ENCODE assay signal across 8 mouse cellular contexts in genomic region chr3:115714671-115715651, GRCm38 (mm10). TPM values are rescaled to one million over a fixed set of nuclear protein-coding genes. Genes with fewer than 3 reads are reported as not detected.
DNase-seq lines count a peak whose midpoint lies in the region; ATAC-seq and TF ChIP-seq lines count a peak whose summit lies in the region.

S1pr1 (minus strand) TSS chr3:115715072.

- H3K4me1 ChIP-seq in embryonic facial prominence, embryonic 10.5 days: peaks cover 23% of the 10 kb centered on the region
- H3K4me1 ChIP-seq in intestine, postnatal 0 days (replicated peaks; ENCODE audit: control insufficient read depth, insufficient read depth, low read length): no peaks in the 10 kb centered on the region
- no peaks in the 10 kb centered on the region for H3K4me1 ChIP-seq in limb, embryonic 11.5 days (ENCODE audit: control insufficient read depth, insufficient read depth, low read length)
- H3K4me1 ChIP-seq in midbrain, embryonic 13.5 days (replicated peaks): peaks cover 27% of the 10 kb centered on the region
- peaks cover 9% of the 10 kb centered on the region; the same call in 1 of the 2 replicates for H3K4me1 ChIP-seq in spleen, adult 2 months (ENCODE audit: control insufficient read depth, insufficient read depth, insufficient read length)

- peak; percentile 87 for TF ChIP-seq POLR2A in spleen, adult 2 months (IDR thresholded peaks at IDR 0.05; ENCODE audit: low read depth, low read length)

- WGBS in embryonic facial prominence, embryonic 10.5 days: under 1% methylated on average over 51 of the region's 51 CpGs
- 3% methylated on average over 51 of the region's 51 CpGs for WGBS in intestine, postnatal 0 days
- under 1% methylated on average over 51 of the region's 51 CpGs for WGBS in limb, embryonic 11.5 days
- whole genome bisulfite sequencing in midbrain, embryonic 13.5 days: under 1% methylated on average over 51 of the region's 51 CpGs
- 1% methylated on average over 51 of the region's 51 CpGs for WGBS in spleen, adult 2 months

- H3K4me3 ChIP-seq in embryonic facial prominence, embryonic 10.5 days: peak within 1 kb of the TSS; percentile 70
- H3K4me3 ChIP-seq in intestine, postnatal 0 days (ENCODE audit: low read depth, low read length): peak within 1 kb of the TSS; percentile 53
- H3K4me3 ChIP-seq in limb, embryonic 11.5 days (ENCODE audit: low read depth, low read length): peak within 1 kb of the TSS; percentile 49
- peak within 1 kb of the TSS; percentile 57 for H3K4me3 ChIP-seq in midbrain, embryonic 13.5 days (replicated peaks)
- peak within 1 kb of the TSS; percentile 91 for H3K4me3 ChIP-seq in spleen, adult 2 months (ENCODE audit: extremely low read depth, insufficient read depth, insufficient read length)

- peak within 1 kb of the TSS; percentile 91 for H3K27ac ChIP-seq in embryonic facial prominence, embryonic 10.5 days (replicated peaks)
- H3K27ac ChIP-seq in intestine, postnatal 0 days (ENCODE audit: low read depth, low read length): 0 out of 2 replicates have a peak within 1 kb of the TSS, but pooled peaks have one; percentile 11
- H3K27ac ChIP-seq in limb, embryonic 11.5 days (replicated peaks; ENCODE audit: low read depth, low read length): peak within 1 kb of the TSS; percentile 77
- H3K27ac ChIP-seq in midbrain, embryonic 13.5 days: peak within 1 kb of the TSS; percentile 52
- H3K27ac ChIP-seq in spleen, adult 2 months (ENCODE audit: insufficient read depth, low read length): peak within 1 kb of the TSS; percentile 99

- peaks cover 10% of the 10 kb centered on the region; the same call in 1 of the 2 replicates for H3K36me3 ChIP-seq in embryonic facial prominence, embryonic 10.5 days (replicated peaks)
- no peaks in the 10 kb centered on the region for H3K36me3 ChIP-seq in intestine, postnatal 0 days (ENCODE audit: control insufficient read depth, insufficient read depth)
- no peaks in the 10 kb centered on the region; the same call in 1 of the 2 replicates for H3K36me3 ChIP-seq in limb, embryonic 11.5 days (ENCODE audit: control insufficient read depth, insufficient read depth, low read length)
- H3K36me3 ChIP-seq in midbrain, embryonic 13.5 days: 0 out of 2 replicates have a peak, but pooled peaks cover 6% of the 10 kb centered on the region
- H3K36me3 ChIP-seq in spleen, adult 2 months (ENCODE audit: control insufficient read depth, insufficient read depth, low read length): peaks cover 19% of the 10 kb centered on the region

- no peaks in the 10 kb centered on the region for H3K9me3 ChIP-seq in embryonic facial prominence, embryonic 10.5 days
- no peaks in the 10 kb centered on the region for H3K9me3 ChIP-seq in intestine, postnatal 0 days (ENCODE audit: control insufficient read depth)
- H3K9me3 ChIP-seq in limb, embryonic 11.5 days (ENCODE audit: control insufficient read depth, low read length): no peaks in the 10 kb centered on the region
- H3K9me3 ChIP-seq in midbrain, embryonic 13.5 days: no peaks in the 10 kb centered on the region

- peak within 1 kb of the TSS; percentile 87 for H3K4me2 ChIP-seq in intestine, postnatal 0 days (replicated peaks; ENCODE audit: low read depth)
- H3K4me2 ChIP-seq in limb, embryonic 11.5 days (ENCODE audit: low read depth, severe bottlenecking): peak within 1 kb of the TSS; percentile 90
- peak within 1 kb of the TSS; percentile 88 for H3K4me2 ChIP-seq in midbrain, embryonic 13.5 days (replicated peaks)

- H3K27me3 ChIP-seq in embryonic facial prominence, embryonic 10.5 days (replicated peaks; ENCODE audit: low read depth, poor library complexity, severe bottlenecking): peaks cover 10% of the 10 kb centered on the region
- H3K27me3 ChIP-seq in intestine, postnatal 0 days (replicated peaks; ENCODE audit: control insufficient read depth, insufficient read depth, low read length): no peaks in the 10 kb centered on the region
- no peaks in the 10 kb centered on the region for H3K27me3 ChIP-seq in limb, embryonic 11.5 days (ENCODE audit: control insufficient read depth, insufficient read depth, low read length)
- peaks cover 6% of the 10 kb centered on the region; the same call in 1 of the 2 replicates for H3K27me3 ChIP-seq in midbrain, embryonic 13.5 days
- H3K27me3 ChIP-seq in spleen, adult 2 months (ENCODE audit: control insufficient read depth, insufficient read depth, low read length): no peaks in the 10 kb centered on the region

- peak; percentile 51 for ATAC-seq in granulocyte monocyte progenitor cell, adult 5-6 weeks (replicated peaks; ENCODE audit: poor library complexity, severe bottlenecking)
- peak; percentile 47; the same call in 1 of the 2 replicates for ATAC-seq in intestine, postnatal 0 days
- peak; percentile 90 for ATAC-seq in limb, embryonic 11.5 days (ENCODE audit: insufficient number of reproducible peaks, low FRiP score, low TSS enrichment, low read depth)
- ATAC-seq in midbrain, embryonic 13.5 days: peak; percentile 90

- peak within 1 kb of the TSS; percentile 41 for H3K9ac ChIP-seq in intestine, postnatal 0 days (ENCODE audit: low read depth, low read length)
- peak within 1 kb of the TSS; percentile 82 for H3K9ac ChIP-seq in limb, embryonic 11.5 days (ENCODE audit: low read length)
- peak within 1 kb of the TSS; percentile 59 for H3K9ac ChIP-seq in midbrain, embryonic 13.5 days (replicated peaks)

- peak; percentile 61 for DNase-seq in layer of hippocampus, adult 11-12 months (ENCODE audit: low spot score)
- DNase-seq in layer of hippocampus, adult 9-10 months (ENCODE audit: low spot score): no peak
- peak; percentile 90 for DNase-seq in embryonic facial prominence, embryonic 10.5 days (ENCODE audit: low spot score)
- DNase-seq in limb, embryonic 11.5 days (ENCODE audit: low spot score): peak; percentile 86
- DNase-seq in spleen, adult 2 months (ENCODE audit: low read depth in 1 of 2, low spot score in 2 of 2): peak in 1 of 2 experiments; percentile 88

- TF ChIP-seq CTCF in intestine, postnatal 0 days (IDR thresholded peaks at IDR 0.05; ENCODE audit: low read depth): peak; percentile 32; the same call in 1 of the 2 replicates
- peak; percentile 40; the same call in 1 of the 2 replicates for TF ChIP-seq CTCF in spleen, adult 2 months (IDR thresholded peaks at IDR 0.05; ENCODE audit: extremely low read depth, insufficient read depth, insufficient read length, insufficient replicate concordance)

RNA-seq across cellular contexts. Expression of gene S1pr1, which starts in this region (rescaled TPM):
- polyA plus RNA-seq in embryonic facial prominence, embryonic 10.5 days (2016; fragmentation: Nextera tagmentation; extraction: Ambion mirVana): 10.8 and 11.2 TPM in 2 replicates
- 0.77 and 1.6 TPM in 2 replicates for total RNA-seq in granulocyte monocyte progenitor cell, adult 5-6 weeks (2014; fragmentation: Nextera tagmentation)
- total RNA-seq in granulocyte monocyte progenitor cell, adult 5-6 weeks (2017): 0.26 and 1.0 TPM in 2 replicates
- polyA plus RNA-seq in intestine, postnatal 0 days (2015; fragmentation: Nextera tagmentation; extraction: Ambion mirVana): 7.6 and 8.3 TPM in 2 replicates
- polyA plus RNA-seq in limb, embryonic 11.5 days (2014; fragmentation: Nextera tagmentation; extraction: Ambion mirVana): 12.0 and 12.2 TPM in 2 replicates
- polyA plus RNA-seq in midbrain, embryonic 13.5 days (2015; fragmentation: Nextera tagmentation; extraction: Ambion mirVana): 25.0 and 30.5 TPM in 2 replicates
- 138 and 187 TPM in 2 replicates for polyA plus RNA-seq in spleen, adult 2 months (2012; rRNA removed)

Comparison
In these comparisons a context has a peak if more than half of its experiments do, and no peak if none do; other contexts are left out.
1. H3K27ac ChIP-seq: peak in every context shown above with its lines; median percentile 99 in spleen, adult 2 months; 91 in embryonic facial prominence, embryonic 10.5 days; 77 in limb, embryonic 11.5 days; 52 in midbrain, embryonic 13.5 days; 11 in intestine, postnatal 0 days.